Mouse (Mus musculus) splenic B cell, adult 2 months (primary cell): ENCODE measurements around the gene Fam129b.
A peak's percentile ranks its signal among the peaks of the same experiment; 100 is the strongest.

Experiments used
- DNase-seq: peaks from one replicate; pipeline ENCODE4 v3.0.0-alpha.2; 2011; ENCODE audit warnings: low read depth, low spot score
- H3K27me3 ChIP-seq: 2 replicates; pipeline ENCODE4 v1.6.1; 2012; ENCODE audit warnings: mild to moderate bottlenecking, low read length, moderate library complexity, mixed read lengths; ENCODE audit not compliant: control insufficient read depth, poor library complexity, insufficient read depth, severe bottlenecking
- H3K36me3 ChIP-seq: 2 replicates; pipeline ENCODE4 v1.6.1; 2012; ENCODE audit warnings: mild to moderate bottlenecking, low read length, moderate library complexity, mixed read lengths; ENCODE audit not compliant: control insufficient read depth, poor library complexity, insufficient read depth, severe bottlenecking

Gene Fam129b

GRCm38 (mm10) chr2:32938741-32939140, 62.8 kb downstream of the Fam129b start:
- DNase-seq: no peak
- Histone ChIP-seq H3K36me3 (peaks cover 3% of the 10 kb centered on the region), H3K27me3 (no peaks in the 10 kb centered on the region)

- H3K27me3 ChIP-seq: no peaks in the 10 kb centered on the region
- peak; percentile 79 for DNase-seq
Measured at GRCm38 (mm10) chr2:32939418-32939817, 63.5 kb downstream of the Fam129b start.

GRCm38 (mm10) chr2:32940483-32940882, 64.6 kb downstream of the Fam129b start:
- DNase-seq: no peak
- peaks cover 3% of the 10 kb centered on the region for H3K36me3 ChIP-seq

More at GRCm38 (mm10) chr2:32939418-32939817, 63.5 kb downstream of the Fam129b start:
- peaks cover 3% of the 10 kb centered on the region for H3K36me3 ChIP-seq

GRCm38 (mm10) chr2:32947454-32947853, 71.5 kb downstream of the Fam129b start:
- no peak for DNase-seq
- no peaks in the 10 kb centered on the region for H3K27me3 ChIP-seq
- no peaks in the 10 kb centered on the region for H3K36me3 ChIP-seq

More at GRCm38 (mm10) chr2:32940483-32940882, 64.6 kb downstream of the Fam129b start:
- no peaks in the 10 kb centered on the region for H3K27me3 ChIP-seq

DNA sequence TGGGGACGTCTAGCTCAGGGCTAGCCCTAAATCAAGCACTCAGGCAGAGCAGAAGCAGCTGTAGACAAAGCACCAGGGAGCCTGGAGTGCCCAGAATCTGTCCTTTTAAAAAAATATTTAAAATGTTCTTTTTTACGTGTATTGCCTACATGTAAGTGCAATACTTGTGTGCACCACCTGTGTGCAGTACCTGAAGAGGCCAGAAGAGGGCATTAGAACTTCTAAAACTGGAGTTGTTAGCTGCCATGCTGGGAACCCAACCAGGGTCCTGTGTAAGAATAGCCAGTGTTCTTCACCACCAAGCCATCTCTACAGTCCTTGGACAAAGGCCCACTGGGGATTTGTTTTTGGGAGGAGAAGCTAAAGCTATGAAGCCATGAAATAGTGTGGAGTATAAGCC, 78.7 kb downstream of the Fam129b start:
- Histone ChIP-seq H3K27me3 (no peaks in the 10 kb centered on the region), H3K36me3 (no peaks in the 10 kb centered on the region)
- DNase-seq: peak; percentile 41

GRCm38 (mm10) chr2:32957344-32957743, 81.4 kb downstream of the Fam129b start:
- H3K36me3 ChIP-seq: no peaks in the 10 kb centered on the region
- H3K27me3 ChIP-seq: no peaks in the 10 kb centered on the region
- peak; percentile 44 for DNase-seq

- DNase-seq: no peak
- H3K27me3 ChIP-seq: no peaks in the 10 kb centered on the region
- H3K36me3 ChIP-seq: peaks cover 12% of the 10 kb centered on the region
Measured at GRCm38 (mm10) chr2:32960273-32960672, 84.4 kb downstream of the Fam129b start.

- peak; percentile 96 for DNase-seq
- Histone ChIP-seq H3K36me3 (peaks cover 12% of the 10 kb centered on the region), H3K27me3 (no peaks in the 10 kb centered on the region)
Measured at GRCm38 (mm10) chr2:32961192-32961995, 85.5 kb downstream of the Fam129b start, which contains the start of the genes Rpl12 and Lrsam1. Rpl12 (plus strand) TSS chr2:32961559. Lrsam1 (minus strand) TSS chr2:32961614.

GRCm38 (mm10) chr2:32962062-32962874, 86.4 kb downstream of the Fam129b start:
- Histone ChIP-seq H3K36me3 (peaks cover 12% of the 10 kb centered on the region), H3K27me3 (no peaks in the 10 kb centered on the region)
- peak; percentile 39 for DNase-seq

DNA sequence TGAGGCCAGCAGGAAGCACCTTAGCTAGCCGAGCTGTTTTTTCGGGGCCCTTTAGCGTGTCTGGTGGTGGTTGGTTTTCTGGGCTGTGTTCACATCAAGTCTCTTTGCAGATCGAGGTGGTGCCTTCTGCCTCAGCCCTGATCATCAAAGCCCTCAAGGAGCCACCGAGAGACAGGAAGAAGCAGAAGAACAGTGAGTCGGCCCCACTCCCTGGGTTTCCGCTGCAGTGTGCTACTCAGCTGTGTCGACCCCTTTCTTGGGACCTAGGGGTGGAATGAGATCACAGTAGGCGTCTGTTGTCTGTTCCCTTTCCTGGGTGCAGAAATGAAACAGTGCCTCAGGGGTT, 86.9 kb downstream of the Fam129b start:
- DNase-seq: peak; percentile 32
- no peaks in the 10 kb centered on the region for H3K27me3 ChIP-seq
- peaks cover 12% of the 10 kb centered on the region for H3K36me3 ChIP-seq

DNA sequence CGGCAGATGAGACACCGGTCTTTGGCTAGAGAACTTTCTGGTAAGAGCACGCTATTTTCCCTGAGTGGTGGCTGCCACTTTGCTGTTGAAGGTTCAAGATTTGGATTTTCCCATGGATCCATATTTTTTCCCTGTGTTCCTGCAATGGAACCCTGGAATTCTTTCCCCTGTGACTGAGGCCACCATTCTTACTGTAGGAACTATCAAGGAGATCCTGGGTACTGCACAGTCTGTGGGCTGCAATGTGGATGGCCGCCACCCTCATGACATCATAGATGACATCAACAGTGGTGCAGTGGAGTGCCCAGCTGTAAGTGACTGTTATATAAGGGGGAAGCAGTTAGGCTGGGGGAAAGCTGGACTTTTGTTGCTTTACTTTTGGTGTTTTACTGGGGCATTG, 87.6 kb downstream of the Fam129b start:
- Histone ChIP-seq H3K36me3 (peaks cover 12% of the 10 kb centered on the region), H3K27me3 (no peaks in the 10 kb centered on the region)
- peak; percentile 42 for DNase-seq

DNA sequence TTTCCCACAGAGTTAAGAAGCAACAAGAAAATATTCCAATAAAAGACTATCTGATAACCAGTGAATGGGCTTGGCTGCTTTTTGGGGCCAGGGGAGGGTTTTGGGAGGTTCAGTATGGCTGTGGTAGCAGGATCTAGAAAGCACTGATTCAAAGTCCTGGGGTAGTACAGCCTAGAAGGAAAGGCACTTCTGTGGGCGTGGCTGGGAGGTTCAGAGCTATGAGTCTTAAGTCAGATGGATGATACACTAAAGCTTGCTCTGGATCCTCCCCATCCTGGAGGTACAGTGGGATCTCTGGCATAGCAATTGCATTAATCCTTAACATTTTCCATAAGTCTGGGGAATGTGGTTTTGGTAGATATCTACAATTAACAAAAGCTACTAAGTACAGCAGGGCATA, 88.1 kb downstream of the Fam129b start:
- peaks cover 12% of the 10 kb centered on the region for H3K36me3 ChIP-seq
- no peaks in the 10 kb centered on the region for H3K27me3 ChIP-seq
- DNase-seq: no peak

- Histone ChIP-seq H3K27me3 (no peaks in the 10 kb centered on the region), H3K36me3 (peaks cover 12% of the 10 kb centered on the region)
- peak; percentile 57 for DNase-seq
Measured at GRCm38 (mm10) chr2:32964659-32965457, 88.9 kb downstream of the Fam129b start.

GRCm38 (mm10) chr2:32965511-32966183, 89.7 kb downstream of the Fam129b start:
- peak; percentile 81 for DNase-seq
- Histone ChIP-seq H3K36me3 (peaks cover 12% of the 10 kb centered on the region), H3K27me3 (no peaks in the 10 kb centered on the region)
